Mouse (Mus musculus) embryonic fibroblast, embryonic 13.5 days (primary cell): ENCODE data around the gene Zcchc12.

Experiments
- CTCF ChIP-seq: IDR thresholded peaks from 2 replicates; pipeline ENCODE4 v1.5.1; 2011; ENCODE audit warnings: mild to moderate bottlenecking, control low read depth, low read length, moderate library complexity, borderline replicate concordance; ENCODE audit not compliant: insufficient read depth
- POLR2A ChIP-seq: IDR thresholded peaks from 2 replicates; pipeline ENCODE4 v1.6.1; 2011; ENCODE audit warnings: low read depth, mild to moderate bottlenecking, control low read depth, low read length, moderate library complexity

DNA sequence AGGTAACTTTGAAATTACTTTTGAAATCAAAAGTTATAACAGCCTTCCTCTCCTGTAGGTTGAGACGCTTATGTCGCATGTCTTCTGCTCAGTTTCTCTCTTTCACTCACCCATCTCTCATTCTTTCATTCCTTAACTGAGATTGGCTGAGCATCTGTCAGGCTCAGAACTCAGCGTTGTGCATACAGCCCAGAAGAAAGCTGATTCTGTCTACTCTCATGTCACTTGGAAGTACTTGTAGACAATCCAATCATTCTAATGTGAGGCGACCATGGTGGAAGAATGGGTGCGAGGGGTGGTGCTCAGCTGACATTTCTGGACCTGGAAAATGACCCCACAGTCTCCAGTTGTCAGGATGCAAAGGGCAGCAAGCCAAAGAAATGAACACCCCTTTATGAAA, 9.7 kb upstream of the Zcchc12 start:
- TF ChIP-seq CTCF = no peak
- no peak for TF ChIP-seq POLR2A
